Mouse (Mus musculus): ENCODE data around the gene Creld1.

Creld1 gene

DNA sequence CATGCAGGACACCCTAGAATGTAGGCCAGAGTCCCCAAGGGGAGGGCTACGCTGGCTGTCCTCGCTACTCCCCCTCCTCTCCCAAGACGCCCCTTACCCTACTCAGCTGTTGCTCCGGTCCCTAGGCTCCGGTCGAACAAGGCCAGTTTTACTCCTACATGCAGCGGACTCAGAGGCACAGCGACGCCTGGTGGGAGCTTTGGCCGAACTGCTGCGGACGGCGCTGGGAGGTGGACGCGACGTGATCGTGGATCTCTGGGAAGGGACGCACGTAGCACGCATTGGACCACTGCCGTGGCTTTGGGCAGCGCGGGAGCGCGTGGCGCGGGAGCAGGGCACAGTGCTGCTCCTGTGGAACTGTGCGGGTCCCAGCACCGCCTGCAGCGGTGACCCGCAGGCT lies 13.7 kb upstream of the Creld1 start:
- DNase-seq (ENCODE audit: low read depth) = peak; percentile 72

DNA sequence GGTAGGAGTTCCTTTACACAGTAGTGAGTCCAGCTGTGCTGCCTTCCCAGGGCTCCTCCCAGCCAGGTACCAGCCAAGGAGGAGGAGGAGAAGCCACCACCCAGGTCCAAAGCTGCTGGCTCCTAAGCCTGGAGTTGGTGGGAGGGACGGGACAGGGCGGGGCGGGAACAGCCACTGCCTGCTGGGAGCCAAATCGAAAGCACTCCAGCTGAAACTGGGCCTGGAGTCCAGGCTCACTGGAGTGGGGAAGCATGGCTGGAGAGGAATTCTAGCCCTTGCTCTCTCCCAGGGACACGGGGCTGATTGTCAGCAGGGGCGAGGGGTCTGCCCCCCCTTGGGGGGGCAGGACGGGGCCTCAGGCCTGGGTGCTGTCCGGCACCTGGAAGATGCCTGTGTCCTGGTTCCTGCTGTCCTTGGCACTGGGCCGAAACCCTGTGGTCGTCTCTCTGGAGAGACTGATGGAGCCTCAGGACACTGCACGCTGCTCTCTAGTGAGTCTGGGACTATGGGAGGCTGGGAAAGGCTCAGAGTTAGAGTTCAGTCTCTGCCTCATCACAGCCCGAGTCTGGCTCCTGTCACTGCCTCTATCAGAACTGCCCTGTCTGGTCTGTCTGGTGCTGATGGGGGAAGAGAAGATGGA lies 11.7 kb upstream of the Creld1 start, which contains the start of gene Il17rc:
Il17rc (plus strand) TSS at position 131 of the 640 bp plus-strand sequence.
- no peak for DNase-seq (ENCODE audit: low read depth)

DNA sequence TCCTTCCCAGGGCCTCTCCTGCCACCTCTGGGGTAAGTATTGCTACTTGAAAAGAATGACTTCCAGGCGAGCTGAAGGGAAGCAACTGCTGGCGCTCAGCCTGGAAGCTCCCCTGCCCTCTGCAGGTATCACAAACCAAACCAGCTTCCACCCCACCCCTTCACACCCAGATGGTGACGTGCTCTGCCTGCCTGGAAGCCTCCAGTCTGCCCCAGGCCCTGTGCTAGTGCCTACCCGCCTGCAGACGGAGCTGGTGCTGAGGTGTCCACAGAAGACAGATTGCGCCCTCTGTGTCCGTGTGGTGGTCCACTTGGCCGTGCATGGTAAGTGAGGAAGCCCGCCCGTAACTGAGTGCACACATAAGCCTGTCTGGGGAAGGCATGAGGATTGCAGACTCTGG lies 11.0 kb upstream of the Creld1 start:
- no peak for DNase-seq (ENCODE audit: low read depth)

DNA sequence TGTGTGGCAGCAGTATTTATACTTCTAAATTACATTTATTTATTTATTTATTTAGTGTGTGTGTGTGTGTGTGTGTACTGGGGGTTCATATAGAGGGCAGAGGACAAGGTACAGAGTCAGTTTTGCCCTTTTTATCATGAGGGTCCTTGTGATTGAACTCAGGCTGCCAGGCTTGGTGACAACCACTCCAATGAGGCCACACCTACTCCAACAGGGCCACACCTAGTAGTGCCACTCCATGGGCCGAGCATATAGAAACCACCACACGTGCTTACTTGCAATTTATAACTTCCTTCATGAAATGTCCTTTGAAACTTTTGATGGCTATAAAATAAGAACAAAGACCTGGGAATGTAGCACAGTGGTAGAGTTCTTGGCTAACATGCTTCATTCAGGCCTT lies 9.9 kb upstream of the Creld1 start:
- no peak for DNase-seq (ENCODE audit: low read depth)

DNA sequence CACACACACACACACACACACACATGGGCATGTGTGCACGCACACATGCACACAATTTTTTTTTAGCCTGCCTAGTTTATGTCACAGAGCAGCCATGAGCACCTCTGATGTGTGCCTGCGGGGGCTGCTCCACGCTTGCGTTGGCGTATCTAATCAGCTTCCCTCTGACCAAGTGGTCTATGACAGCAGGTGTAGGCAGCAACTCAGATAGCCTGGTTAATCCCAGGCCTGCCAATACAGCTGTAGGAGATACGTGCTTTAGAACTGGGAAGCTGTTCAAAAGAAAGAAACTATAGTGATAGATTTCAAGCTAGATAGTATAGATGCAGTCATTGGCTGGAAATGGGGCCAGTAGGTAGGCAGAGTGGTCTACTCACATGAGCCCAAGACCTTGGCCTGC lies 9.4 kb upstream of the Creld1 start:
- DNase-seq (ENCODE audit: low read depth) = no peak

DNA sequence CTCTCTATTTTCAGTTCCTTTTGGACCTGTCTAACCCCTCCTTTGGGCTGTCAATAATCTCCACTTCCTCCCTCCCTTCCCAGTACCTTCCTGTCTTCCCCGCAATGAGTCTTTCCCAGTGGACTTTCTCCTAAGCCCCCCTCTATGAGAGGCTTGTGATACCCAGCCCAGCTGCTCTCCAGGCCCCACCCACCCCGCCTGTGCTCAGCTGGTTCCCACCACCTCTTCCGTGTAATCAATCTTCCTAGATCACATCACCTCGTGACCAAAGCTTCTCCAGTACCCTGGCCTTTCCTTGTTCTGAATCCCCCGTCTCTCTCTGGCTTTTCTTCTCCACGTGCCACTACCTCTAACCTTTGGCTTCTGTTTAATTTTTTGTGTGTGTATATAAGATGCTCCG lies 5.7 kb upstream of the Creld1 start:
- no peak for DNase-seq (ENCODE audit: low read depth)

DNA sequence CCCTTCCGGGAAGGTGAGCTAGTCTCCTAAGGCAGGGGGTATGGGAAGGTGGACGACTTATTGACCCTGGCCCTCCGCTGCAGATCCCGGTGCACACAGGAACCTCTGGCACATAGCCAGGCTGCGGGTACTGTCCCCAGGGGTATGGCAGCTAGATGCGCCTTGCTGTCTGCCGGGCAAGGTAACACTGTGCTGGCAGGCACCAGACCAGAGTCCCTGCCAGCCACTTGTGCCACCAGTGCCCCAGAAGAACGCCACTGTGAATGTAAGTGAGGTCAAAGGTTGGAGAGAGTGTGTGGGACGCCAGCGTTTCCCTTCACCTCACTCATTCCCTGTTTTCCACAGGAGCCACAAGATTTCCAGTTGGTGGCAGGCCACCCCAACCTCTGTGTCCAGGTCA lies 4.2 kb upstream of the Creld1 start:
- no peak for DNase-seq (ENCODE audit: low read depth)

DNA sequence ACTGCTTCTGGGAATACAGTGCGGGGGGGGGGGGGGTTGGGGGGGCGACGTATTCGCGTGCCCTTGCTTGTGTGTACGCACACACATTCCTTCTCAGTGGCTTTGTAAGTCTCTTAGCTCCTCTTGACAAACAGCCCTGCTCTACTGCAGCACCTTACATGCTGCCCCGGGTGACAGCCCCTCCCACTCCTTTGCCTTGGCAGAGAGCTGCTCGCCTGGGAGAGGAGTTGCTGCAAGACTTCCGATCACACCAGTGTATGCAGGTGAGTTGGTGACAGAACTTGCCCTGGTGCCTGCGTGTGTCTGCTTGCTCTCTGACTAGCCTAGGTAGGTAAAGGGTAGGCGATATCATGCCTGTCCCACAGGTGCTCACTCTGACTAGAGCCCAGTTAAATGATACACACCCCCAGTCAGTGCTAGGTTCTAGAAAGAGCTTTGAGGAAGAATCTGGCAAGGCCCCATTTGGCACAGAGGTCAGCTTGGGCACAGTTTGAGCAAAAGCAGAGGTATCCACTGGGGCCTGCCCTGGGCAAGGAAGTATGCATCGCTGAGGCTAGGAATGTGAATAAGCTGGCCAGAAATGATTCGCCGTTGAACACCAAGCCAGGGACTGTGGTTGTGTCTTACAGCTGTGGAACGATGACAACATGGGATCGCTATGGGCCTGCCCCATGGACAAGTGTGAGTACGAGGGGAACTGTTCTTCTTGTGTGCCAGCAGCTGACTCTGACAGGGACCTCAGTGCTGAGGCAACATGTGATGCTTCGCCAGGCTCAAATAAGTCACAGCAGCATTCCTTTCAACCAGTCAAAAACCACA lies 2.3 kb upstream of the Creld1 start:
- no peak for DNase-seq (ENCODE audit: low read depth)

DNA sequence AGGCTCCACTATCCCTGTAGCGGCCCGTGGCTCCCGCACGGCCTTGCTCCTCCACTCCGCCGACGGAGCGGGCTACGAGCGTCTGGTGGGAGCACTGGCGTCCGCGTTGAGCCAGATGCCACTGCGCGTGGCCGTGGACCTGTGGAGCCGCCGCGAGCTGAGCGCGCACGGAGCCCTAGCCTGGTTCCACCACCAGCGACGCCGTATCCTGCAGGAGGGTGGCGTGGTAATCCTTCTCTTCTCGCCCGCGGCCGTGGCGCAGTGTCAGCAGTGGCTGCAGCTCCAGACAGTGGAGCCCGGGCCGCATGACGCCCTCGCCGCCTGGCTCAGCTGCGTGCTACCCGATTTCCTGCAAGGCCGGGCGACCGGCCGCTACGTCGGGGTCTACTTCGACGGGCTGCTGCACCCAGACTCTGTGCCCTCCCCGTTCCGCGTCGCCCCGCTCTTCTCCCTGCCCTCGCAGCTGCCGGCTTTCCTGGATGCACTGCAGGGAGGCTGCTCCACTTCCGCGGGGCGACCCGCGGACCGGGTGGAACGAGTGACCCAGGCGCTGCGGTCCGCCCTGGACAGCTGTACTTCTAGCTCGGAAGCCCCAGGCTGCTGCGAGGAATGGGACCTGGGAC lies 509 bp upstream of the Creld1 start:
- peak; percentile 71 for DNase-seq (ENCODE audit: low read depth)

DNA sequence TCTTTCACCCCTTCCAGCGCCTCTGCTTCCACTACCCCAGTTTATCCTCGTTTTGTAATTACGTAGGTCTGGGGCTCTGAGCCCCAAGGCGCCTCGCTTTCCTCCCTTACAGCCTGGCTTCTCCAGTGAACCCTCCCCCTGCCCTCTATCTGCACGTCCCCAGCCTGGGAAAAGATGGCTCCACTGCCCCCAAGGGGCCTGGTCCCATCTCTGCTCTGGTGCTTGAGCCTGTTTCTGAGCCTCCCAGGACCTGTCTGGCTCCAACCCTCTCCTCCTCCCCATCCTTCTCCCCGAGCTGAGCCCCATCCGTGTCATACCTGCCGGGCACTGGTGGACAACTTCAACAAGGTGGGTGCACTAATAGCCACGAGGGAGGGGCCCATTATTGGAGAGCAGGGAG lies 632 bp downstream of the Creld1 start:
- DNase-seq (ENCODE audit: low read depth) = no peak

DNA sequence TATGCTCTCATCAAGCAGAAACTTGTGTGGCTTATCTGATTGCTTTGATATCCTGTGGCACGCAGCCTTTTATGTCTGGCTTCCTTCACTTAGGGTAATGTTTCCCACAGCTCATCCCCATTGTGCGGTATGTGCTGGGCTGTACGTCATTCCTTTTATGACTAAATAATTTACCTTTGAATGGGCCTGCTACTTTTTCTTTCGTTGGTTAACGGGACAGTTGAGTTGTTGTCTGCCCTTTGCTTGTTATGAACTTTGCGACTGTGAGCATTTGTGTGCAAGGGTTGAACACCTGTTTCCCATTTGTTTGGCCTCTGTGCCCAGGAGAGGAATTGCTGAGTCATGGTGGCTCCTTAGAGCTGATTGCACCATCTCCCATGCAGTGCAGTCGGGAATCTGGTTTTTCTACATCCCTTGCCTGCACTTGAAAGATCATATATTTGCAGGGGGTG lies 4.1 kb downstream of the Creld1 start:
- DNase-seq (ENCODE audit: low read depth) = peak; percentile 72

DNA sequence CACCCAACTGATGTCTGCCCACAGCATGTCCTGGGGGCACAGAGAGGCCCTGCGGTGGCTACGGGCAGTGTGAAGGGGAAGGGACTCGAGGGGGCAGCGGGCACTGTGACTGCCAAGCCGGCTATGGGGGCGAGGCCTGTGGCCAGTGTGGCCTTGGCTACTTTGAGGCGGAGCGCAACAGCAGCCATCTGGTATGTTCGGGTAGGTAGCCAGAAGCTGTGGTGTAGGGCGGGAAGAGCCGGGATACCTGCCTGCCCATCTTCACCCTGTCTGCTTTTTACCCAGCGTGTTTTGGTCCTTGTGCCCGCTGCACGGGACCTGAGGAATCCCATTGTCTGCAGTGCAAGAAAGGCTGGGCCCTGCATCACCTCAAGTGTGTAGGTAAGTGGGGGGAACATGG lies 6.3 kb downstream of the Creld1 start:
- no peak for DNase-seq (ENCODE audit: low read depth)

DNA sequence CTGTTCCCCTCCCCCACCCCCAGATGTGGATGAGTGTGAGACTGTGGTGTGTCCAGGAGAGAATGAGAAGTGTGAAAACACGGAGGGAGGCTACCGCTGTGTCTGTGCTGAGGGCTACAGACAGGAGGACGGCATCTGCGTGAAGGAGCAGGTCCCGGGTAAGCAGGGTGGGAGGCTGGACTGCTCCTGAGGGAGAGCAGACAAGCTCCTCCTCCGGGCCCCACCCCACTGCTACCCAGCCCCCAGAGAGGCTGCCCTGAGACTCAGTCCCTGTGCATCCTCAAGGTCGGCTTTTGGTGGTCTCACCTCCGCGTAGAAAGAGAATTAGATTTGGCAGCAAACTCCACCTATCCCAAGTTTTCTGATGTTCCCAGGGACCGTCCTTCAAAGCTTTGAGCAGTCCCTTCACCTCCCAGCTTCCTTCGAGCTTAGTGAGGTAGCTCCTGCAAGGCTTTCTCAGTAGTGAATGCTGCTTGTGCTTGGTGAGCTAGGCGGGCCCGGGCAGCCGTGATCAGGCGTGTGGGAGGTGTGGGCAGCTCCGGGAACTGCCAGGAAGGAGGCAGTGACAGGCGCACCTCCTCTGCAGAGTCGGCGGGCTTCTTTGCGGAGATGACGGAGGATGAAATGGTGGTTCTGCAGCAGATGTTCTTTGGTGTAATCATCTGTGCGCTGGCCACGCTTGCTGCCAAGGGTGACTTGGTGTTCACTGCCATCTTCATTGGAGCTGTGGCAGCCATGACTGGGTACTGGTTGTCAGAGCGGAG lies 9.2 kb downstream of the Creld1 start:
- DNase-seq (ENCODE audit: low read depth) = no peak

DNA sequence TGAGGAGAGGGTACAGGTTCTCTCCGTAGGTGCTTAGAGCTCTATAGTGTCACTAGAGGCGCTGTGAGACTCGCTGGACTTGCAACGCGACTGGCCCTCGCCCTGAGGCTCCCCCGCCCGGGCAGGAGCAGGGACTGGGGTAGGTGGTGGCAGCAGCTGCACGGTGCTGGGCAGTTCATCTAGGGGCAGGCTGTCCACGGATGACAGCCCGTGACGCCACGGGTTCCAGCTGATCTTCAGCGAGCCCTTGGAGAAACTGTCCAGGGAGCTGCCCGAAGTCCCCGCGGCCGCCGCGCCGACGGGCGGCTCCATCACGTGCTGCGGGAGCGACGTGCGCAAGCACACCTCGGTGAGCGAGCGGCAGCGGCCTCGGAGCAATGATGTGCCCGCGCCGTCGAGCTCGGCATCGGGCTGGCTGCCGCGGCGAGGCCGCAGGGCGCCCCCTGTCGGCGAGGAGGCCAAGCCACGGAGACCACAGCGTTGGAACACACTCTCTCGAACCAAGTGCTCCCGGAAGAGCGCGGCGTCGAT lies 11.2 kb downstream of the Creld1 start:
- peak; percentile 92 for DNase-seq (ENCODE audit: low read depth)

DNA sequence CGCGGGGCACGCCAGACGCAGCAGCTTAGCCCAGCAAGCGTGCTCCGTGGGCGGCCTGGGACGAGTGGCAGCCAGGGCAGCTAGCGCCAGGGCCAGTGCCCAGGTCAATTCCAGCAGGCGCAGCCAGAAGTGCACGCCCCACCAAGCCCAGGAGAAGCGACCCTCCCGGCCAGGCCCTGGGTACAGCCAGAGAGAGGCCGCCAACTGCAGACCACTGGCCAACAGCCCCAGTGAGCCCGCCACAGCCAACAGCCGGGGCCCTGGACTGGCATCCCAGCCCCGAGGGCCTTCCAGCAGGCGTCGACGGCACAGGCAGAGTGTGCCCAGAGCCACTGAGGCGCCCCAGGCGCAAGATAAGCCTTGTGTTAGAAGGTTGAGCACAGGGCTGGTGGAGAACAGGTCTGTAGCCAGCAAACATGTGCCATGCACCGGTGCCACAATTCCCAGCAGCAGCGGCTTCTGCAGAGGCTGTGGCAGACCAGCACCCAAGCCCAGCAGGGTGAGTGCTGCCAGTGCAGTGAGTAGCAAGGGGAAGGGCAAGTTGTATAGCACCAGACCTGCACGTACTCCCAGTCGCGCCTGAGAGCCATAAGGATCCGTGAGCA lies 12.1 kb downstream of the Creld1 start:
- DNase-seq (ENCODE audit: low read depth) = no peak

DNA sequence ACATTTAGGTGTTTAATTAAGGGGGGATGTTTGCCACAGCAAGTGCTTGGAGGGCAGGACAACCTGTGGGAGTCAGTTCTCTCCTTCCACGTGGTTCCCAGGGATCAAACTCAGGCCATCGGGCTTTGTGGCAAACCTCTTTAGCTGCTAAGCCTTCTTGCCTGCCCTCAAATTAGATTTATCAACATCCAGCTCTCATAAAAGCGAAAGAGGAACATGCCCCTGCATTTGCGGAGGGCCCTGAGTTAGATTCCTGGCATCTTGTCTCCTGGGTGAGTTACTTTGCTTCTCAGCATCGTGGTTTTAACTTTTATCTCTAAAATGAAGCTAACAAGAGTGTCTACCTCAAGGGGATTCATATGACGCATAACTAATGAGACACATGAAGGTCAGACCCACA lies 16.2 kb downstream of the Creld1 start:
- DNase-seq (ENCODE audit: low read depth) = no peak

DNA sequence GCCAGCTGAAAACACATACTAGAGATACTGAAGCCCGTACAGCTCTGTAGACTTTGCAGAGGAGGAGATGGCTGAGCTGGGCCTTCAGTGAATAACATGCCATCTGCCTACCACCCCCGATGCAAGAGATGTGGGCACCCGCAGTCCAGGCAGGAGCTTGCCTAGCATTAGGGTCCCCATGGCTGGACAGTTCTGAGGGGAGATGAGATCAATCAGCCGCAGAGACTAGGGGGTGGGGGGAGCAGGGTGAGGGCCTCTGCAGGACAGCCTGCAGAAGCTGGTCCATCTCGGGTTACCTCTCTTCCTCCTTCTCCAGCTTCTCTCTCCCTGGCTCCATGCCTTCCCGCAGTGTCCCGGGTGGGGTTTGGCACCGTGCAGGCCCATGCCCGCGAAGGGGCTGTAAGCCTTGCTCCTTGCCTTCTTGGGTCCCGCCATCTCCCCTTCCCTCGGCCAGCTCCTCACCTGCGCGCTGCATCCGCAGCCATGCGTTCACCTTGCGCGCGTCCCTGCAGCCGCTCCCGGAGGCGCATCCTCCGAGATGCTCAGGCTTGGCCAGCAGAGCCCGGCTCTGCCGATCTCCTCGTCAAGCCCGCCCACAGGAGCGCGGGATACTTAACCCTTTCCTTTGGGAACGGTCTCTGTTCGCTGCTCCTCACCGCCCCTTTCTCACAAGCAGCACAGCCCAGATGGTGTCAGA lies 18.4 kb downstream of the Creld1 start, which contains the start of gene Prrt3:
Prrt3 (minus strand) TSS at position 544 of the 697 bp plus-strand sequence.
- no peak for DNase-seq (ENCODE audit: low read depth)

DNA sequence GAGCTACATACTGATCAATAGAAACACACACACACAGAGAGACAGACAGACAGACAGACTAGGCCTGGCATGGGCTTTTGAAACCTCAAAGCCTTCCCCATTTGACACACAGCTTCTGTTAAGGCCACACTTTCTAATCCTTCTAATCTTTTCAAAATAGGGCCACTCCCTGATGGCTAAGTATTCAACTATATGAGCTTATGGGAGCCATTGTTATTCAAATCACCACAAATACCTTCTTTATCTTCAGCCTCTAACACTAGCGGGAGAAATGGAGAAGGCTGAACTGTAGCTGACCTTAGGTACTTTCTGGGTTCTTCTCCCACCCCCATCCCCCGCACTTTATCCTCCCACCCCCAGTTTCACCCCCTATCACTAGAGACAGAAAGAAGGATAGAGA lies 19.7 kb downstream of the Creld1 start:
- no peak for DNase-seq (ENCODE audit: low read depth)

DNA sequence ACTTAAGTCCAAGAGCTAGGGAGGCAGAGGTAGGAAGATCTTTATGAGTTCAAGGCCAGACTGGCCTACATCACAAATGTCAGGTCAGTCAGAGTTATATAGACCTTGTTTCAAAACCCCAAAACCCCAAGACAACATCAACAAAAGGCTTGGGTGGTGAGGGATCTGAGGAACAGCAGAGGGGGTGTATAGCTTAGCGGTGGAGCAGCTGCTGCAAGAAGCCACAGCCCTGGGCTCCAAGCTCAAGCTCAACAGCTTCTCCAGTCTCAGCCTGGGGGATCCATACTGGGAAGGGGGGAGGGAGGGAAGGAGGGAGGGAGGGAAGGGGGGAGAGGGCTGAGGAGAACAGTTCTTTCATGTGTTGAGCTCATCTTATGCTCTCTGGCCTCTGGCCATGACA lies 22.6 kb downstream of the Creld1 start:
- no peak for DNase-seq (ENCODE audit: low read depth)

DNA sequence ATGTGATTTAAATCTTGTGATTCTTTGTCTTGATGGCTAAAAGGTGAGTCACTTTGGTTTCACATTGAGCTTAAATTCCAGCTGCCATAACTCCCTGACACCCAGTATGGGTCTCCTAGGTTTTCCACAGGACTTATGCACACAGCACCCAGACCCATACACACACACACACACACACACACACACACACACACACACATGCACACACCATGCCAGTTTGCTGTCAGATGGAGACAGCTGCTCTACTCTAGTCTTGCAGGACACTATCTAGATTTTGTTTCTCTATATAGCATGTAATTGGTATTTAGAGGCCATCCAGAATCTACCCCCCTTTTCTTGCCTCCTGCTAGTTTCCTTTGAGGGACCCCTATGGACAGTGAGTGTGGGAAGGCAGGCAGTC lies 24.0 kb downstream of the Creld1 start:
- no peak for DNase-seq (ENCODE audit: low read depth)

Data from naive thymus-derived CD4-positive, alpha-beta T cell, adult 2 months (primary cell).